Mouse (Mus musculus): Measurements from ENCODE around the gene Dnmt3b.

DNA sequence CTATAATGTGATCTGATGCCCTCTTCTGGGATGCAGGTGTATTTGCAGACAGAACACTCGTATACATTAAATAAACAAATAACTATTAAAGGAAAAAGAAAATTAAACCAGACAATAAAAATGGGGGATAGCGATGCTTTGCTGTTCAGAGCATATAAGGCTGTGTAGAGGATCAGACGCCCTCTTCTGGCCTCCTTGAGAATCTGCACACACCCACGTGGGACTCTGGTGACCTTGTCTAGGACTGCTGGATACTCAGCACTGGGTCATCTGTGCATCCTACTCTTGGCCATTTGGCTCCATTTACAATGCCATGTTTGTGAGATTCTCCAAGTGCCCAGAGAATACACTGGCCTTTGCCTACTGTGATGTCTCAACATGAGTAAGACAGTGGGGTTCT is 45.5 kb upstream of the Dnmt3b start:
- no peak for TF ChIP-seq CTCF (IDR thresholded peaks at IDR 0.05; ENCODE audit: control insufficient read depth, insufficient read depth, insufficient read length)
- no peak for TF ChIP-seq CEBPB (IDR thresholded peaks at IDR 0.05; ENCODE audit: low read depth)

Measured in C2C12 (cell line).